Comparison of ENCODE assay signal across 29 mouse cellular contexts in genomic region chr11:111005103-111005502, GRCm38 (mm10). TPM values are rescaled to one million over a fixed set of nuclear protein-coding genes. Genes with fewer than 3 reads are reported as not detected.
"Had no signal": no experiment of that assay in that cellular context is flagged by ENCODE, and none has a peak within 500 bp of the region (broad histone marks: within the 10 kb centered on the region; RNA-seq: fewer than 3 reads in every experiment).

No protein-coding gene starts in this region.

- H3K36me3 ChIP-seq: limb, embryonic 10.5 days; limb, embryonic 12.5 days; limb, embryonic 13.5 days; limb, embryonic 15.5 days; liver, embryonic 12.5 days; liver, embryonic 13.5 days; liver, embryonic 15.5 days; lung, embryonic 15.5 days; midbrain, embryonic 10.5 days; midbrain, embryonic 12.5 days; midbrain, embryonic 13.5 days; midbrain, embryonic 15.5 days had no signal

- H3K9me3 ChIP-seq: limb, embryonic 10.5 days; limb, embryonic 12.5 days; limb, embryonic 13.5 days; limb, embryonic 15.5 days; liver, embryonic 12.5 days; liver, embryonic 13.5 days; liver, embryonic 15.5 days; lung, embryonic 15.5 days; megakaryocyte, embryonic 14.5 days; midbrain, embryonic 10.5 days; midbrain, embryonic 12.5 days; midbrain, embryonic 13.5 days; midbrain, embryonic 15.5 days had no signal

- H3K4me3 ChIP-seq: left cerebral cortex, adult 2 months; limb, embryonic 10.5 days; limb, embryonic 12.5 days; limb, embryonic 13.5 days; limb, embryonic 15.5 days; liver, embryonic 12.5 days; liver, embryonic 13.5 days; liver, embryonic 15.5 days; lung, embryonic 15.5 days; megakaryocyte, embryonic 14.5 days; midbrain, embryonic 10.5 days; midbrain, embryonic 12.5 days; midbrain, embryonic 13.5 days; midbrain, embryonic 15.5 days; myocyte had no signal

- H3K4me2 ChIP-seq: limb, embryonic 12.5 days; limb, embryonic 13.5 days; limb, embryonic 15.5 days; liver, embryonic 11.5 days; liver, embryonic 12.5 days; liver, embryonic 13.5 days; liver, embryonic 15.5 days; lung, embryonic 15.5 days; midbrain, embryonic 11.5 days; midbrain, embryonic 12.5 days; midbrain, embryonic 13.5 days; midbrain, embryonic 15.5 days had no signal

- H3K4me1 ChIP-seq: limb, embryonic 12.5 days; limb, embryonic 13.5 days; limb, embryonic 15.5 days; liver, embryonic 12.5 days; liver, embryonic 13.5 days; liver, embryonic 15.5 days; lung, embryonic 15.5 days; megakaryocyte, embryonic 14.5 days; midbrain, embryonic 10.5 days; midbrain, embryonic 12.5 days; midbrain, embryonic 13.5 days; midbrain, embryonic 15.5 days had no signal

- H3K27me3 ChIP-seq: limb, embryonic 12.5 days; limb, embryonic 13.5 days; limb, embryonic 15.5 days; liver, embryonic 12.5 days; liver, embryonic 13.5 days; liver, embryonic 15.5 days; lung, embryonic 15.5 days; megakaryocyte, embryonic 14.5 days; midbrain, embryonic 12.5 days; midbrain, embryonic 13.5 days; midbrain, embryonic 15.5 days had no signal

- H3K27ac ChIP-seq: left cerebral cortex, adult 2 months; limb, embryonic 10.5 days; limb, embryonic 12.5 days; limb, embryonic 13.5 days; limb, embryonic 15.5 days; liver, embryonic 12.5 days; liver, embryonic 13.5 days; liver, embryonic 14.5 days; liver, embryonic 15.5 days; lung, embryonic 15.5 days; macrophage; midbrain, embryonic 10.5 days; midbrain, embryonic 12.5 days; midbrain, embryonic 13.5 days; midbrain, embryonic 15.5 days had no signal

- H3K9ac ChIP-seq: limb, embryonic 12.5 days; limb, embryonic 13.5 days; limb, embryonic 15.5 days; liver, embryonic 12.5 days; liver, embryonic 13.5 days; liver, embryonic 14.5 days; liver, embryonic 15.5 days; liver, postnatal 0 days; lung, embryonic 15.5 days; midbrain, embryonic 12.5 days; midbrain, embryonic 13.5 days; midbrain, embryonic 15.5 days had no signal

- ATAC-seq: liver, embryonic 12.5 days; liver, postnatal 0 days; midbrain, embryonic 13.5 days; midbrain, embryonic 15.5 days; midbrain, embryonic 16.5 days had no signal

- DNase-seq: layer of hippocampus, postnatal 36 days; left cerebral cortex, postnatal 4 days; liver; liver, embryonic 13.5 days; liver, postnatal 0 days; lung, adult 18-20 months; midbrain, embryonic 14.5 days had no signal

RNA-seq across cellular contexts. Expression of gene Kcnj16, which starts 37.3 kb away (rescaled TPM):
- polyA plus RNA-seq: limb, embryonic 10.5 days; limb, embryonic 12.5 days; limb, embryonic 13.5 days; limb, embryonic 14.5 days; limb, embryonic 15.5 days; liver, embryonic 12.5 days; lung, embryonic 15.5 days; lung, embryonic 16.5 days; midbrain, embryonic 10.5 days; neural tube, embryonic 11.5 days had no signal
